In genomic region chr15:12246360-12247158, GRCm38 (mm10) we compare ENCODE assay signal across 9 mouse cellular contexts. TPM values are rescaled to one million over a fixed set of nuclear protein-coding genes. Genes with fewer than 3 reads are reported as not detected.
A peak's percentile ranks its signal among the peaks of the same experiment; 100 is the strongest.
DNase-seq lines count a peak whose midpoint lies in the region; ATAC-seq lines count a peak whose summit lies in the region.
"Had no signal": no experiment of that assay in that cellular context is flagged by ENCODE, and none has a peak within 500 bp of the region (broad histone marks: within the 10 kb centered on the region; RNA-seq: fewer than 3 reads in every experiment).

No protein-coding gene starts in this region.

- H3K9ac ChIP-seq in embryonic facial prominence, embryonic 11.5 days (replicated peaks; ENCODE audit: low read length) = no peak overlapping the region
- no peak overlapping the region for H3K9ac ChIP-seq in liver, embryonic 11.5 days (ENCODE audit: low read depth, low read length)

- no peak overlapping the region for H3K4me2 ChIP-seq in embryonic facial prominence, embryonic 11.5 days (ENCODE audit: low read depth, low read length)
- H3K4me2 ChIP-seq in liver, embryonic 11.5 days = peak overlapping the region; percentile 44

- H3K9me3 ChIP-seq in embryonic facial prominence, embryonic 11.5 days (replicated peaks; ENCODE audit: control insufficient read depth, low read length) = no peaks in the 10 kb centered on the region
- H3K9me3 ChIP-seq in embryonic facial prominence, embryonic 10.5 days = no peaks in the 10 kb centered on the region
- no peaks in the 10 kb centered on the region for H3K9me3 ChIP-seq in megakaryocyte, embryonic 14.5 days
- no peaks in the 10 kb centered on the region for H3K9me3 ChIP-seq in liver, embryonic 11.5 days (ENCODE audit: control insufficient read depth, low read length)

- no peak for DNase-seq in embryonic facial prominence, embryonic 11.5 days (ENCODE audit: low spot score)
- DNase-seq in embryonic facial prominence, embryonic 10.5 days (ENCODE audit: low spot score) = no peak
- DNase-seq in liver, embryonic 11.5 days (ENCODE audit: low spot score) = no peak
- peak; percentile 9 for DNase-seq in retina, postnatal 7 days (ENCODE audit: low read depth, low spot score)
- no peak for DNase-seq in adrenal gland, postnatal 10 days
- no peak for DNase-seq in adrenal gland, adult 18-20 months (ENCODE audit: low spot score in 2 of 2)
- DNase-seq: adrenal gland, postnatal 25 days had no signal

- no peaks in the 10 kb centered on the region for H3K4me1 ChIP-seq in embryonic facial prominence, embryonic 11.5 days (ENCODE audit: control insufficient read depth, insufficient read depth, low read length)
- peaks cover 4% of the 10 kb centered on the region; the same call in 1 of the 2 replicates for H3K4me1 ChIP-seq in embryonic facial prominence, embryonic 10.5 days
- peaks cover 76% of the 10 kb centered on the region for H3K4me1 ChIP-seq in megakaryocyte, embryonic 14.5 days
- peaks cover 25% of the 10 kb centered on the region for H3K4me1 ChIP-seq in liver, embryonic 11.5 days (replicated peaks; ENCODE audit: control insufficient read depth, insufficient read depth, low read length)

- H3K27me3 ChIP-seq in embryonic facial prominence, embryonic 11.5 days (ENCODE audit: control insufficient read depth, insufficient read depth, low read length) = no peaks in the 10 kb centered on the region
- no peaks in the 10 kb centered on the region for H3K27me3 ChIP-seq in embryonic facial prominence, embryonic 10.5 days (replicated peaks; ENCODE audit: low read depth, poor library complexity, severe bottlenecking)
- no peaks in the 10 kb centered on the region for H3K27me3 ChIP-seq in megakaryocyte, embryonic 14.5 days (replicated peaks)
- no peaks in the 10 kb centered on the region for H3K27me3 ChIP-seq in liver, embryonic 11.5 days (replicated peaks; ENCODE audit: control insufficient read depth, insufficient read depth, low read length)

- no peak overlapping the region for H3K27ac ChIP-seq in embryonic facial prominence, embryonic 11.5 days (replicated peaks; ENCODE audit: low read depth, low read length)
- no peak overlapping the region for H3K27ac ChIP-seq in embryonic facial prominence, embryonic 10.5 days (replicated peaks)
- H3K27ac ChIP-seq in liver, embryonic 11.5 days (ENCODE audit: low read depth, low read length) = peak overlapping the region; percentile 62

- H3K4me3 ChIP-seq in embryonic facial prominence, embryonic 11.5 days (ENCODE audit: low read depth, low read length) = no peak overlapping the region
- H3K4me3 ChIP-seq in embryonic facial prominence, embryonic 10.5 days = no peak overlapping the region
- H3K4me3 ChIP-seq in megakaryocyte, embryonic 14.5 days (replicated peaks) = peak overlapping the region; percentile 85
- H3K4me3 ChIP-seq in liver, embryonic 11.5 days (ENCODE audit: low read depth, low read length) = no peak overlapping the region

- no peaks in the 10 kb centered on the region for H3K36me3 ChIP-seq in embryonic facial prominence, embryonic 11.5 days (replicated peaks; ENCODE audit: control insufficient read depth, insufficient read depth, low read depth, low read length)
- H3K36me3 ChIP-seq in embryonic facial prominence, embryonic 10.5 days (replicated peaks) = peaks cover 38% of the 10 kb centered on the region
- H3K36me3 ChIP-seq in megakaryocyte, embryonic 14.5 days (replicated peaks; ENCODE audit: low read length) = peaks cover 88% of the 10 kb centered on the region
- H3K36me3 ChIP-seq in liver, embryonic 11.5 days (ENCODE audit: control insufficient read depth, insufficient read depth, low read length) = peaks cover 3% of the 10 kb centered on the region; the same call in 1 of the 2 replicates

- peak; percentile 73; the same call in 1 of the 2 replicates for ATAC-seq in embryonic facial prominence, embryonic 11.5 days (replicated peaks; ENCODE audit: insufficient number of reproducible peaks, low FRiP score, low TSS enrichment, low read depth)
- ATAC-seq in megakaryocyte, adult 5-6 weeks (ENCODE audit: poor library complexity, severe bottlenecking) = no peak
- peak; percentile 73 for ATAC-seq in liver, embryonic 11.5 days (replicated peaks; ENCODE audit: low FRiP score)

- 69% methylated on average over 11 of the region's 11 CpGs for WGBS in embryonic facial prominence, embryonic 11.5 days
- WGBS in embryonic facial prominence, embryonic 10.5 days = 72% methylated on average over 11 of the region's 11 CpGs
- 61% methylated on average over 11 of the region's 11 CpGs for WGBS in liver, embryonic 11.5 days

RNA-seq across cellular contexts. Expression of gene Mtmr12, which starts 41.7 kb away (rescaled TPM):
- 17.6 and 17.8 TPM in 2 replicates for polyA plus RNA-seq in embryonic facial prominence, embryonic 11.5 days (2014; fragmentation: Nextera tagmentation; extraction: Ambion mirVana)
- polyA plus RNA-seq in embryonic facial prominence, embryonic 10.5 days (2016; fragmentation: Nextera tagmentation; extraction: Ambion mirVana) = 19.0 TPM in 2 replicates
- 4.4 and 4.6 TPM in 2 replicates for polyA plus RNA-seq in megakaryocyte, embryonic 14.5 days (2012; ENCODE audit: insufficient read depth, low replicate concordance)
- total RNA-seq in megakaryocyte, adult 5-6 weeks (2015) = 16.1 and 17.4 TPM in 2 replicates
- total RNA-seq in megakaryocyte, adult 5-6 weeks (2017) = 20.6 and 23.3 TPM in 2 replicates
- 19.6 and 23.0 TPM in 2 replicates for polyA plus RNA-seq in liver, embryonic 11.5 days (2014; fragmentation: Nextera tagmentation; extraction: Ambion mirVana)
- 10 to 100 TPM; 19.5 TPM for total RNA-seq in adrenal gland, postnatal 10 days (2021)
- 10 to 100 TPM; 17.6 to 24.1 TPM for total RNA-seq in adrenal gland, adult 18-20 months (2021)
